Mouse (Mus musculus) ES-E14 (cell line): Measurements from ENCODE around the gene Chkb.

Experiments used
- CHD2 ChIP-seq: IDR thresholded peaks from 2 replicates; pipeline ENCODE4 v1.6.1; 2014; ENCODE audit warnings: mild to moderate bottlenecking, low read depth, low read length, inconsistent platforms
- HCFC1 ChIP-seq: IDR thresholded peaks from 2 replicates; pipeline ENCODE4 v1.6.1; 2012; ENCODE audit warnings: low read length, inconsistent platforms, borderline replicate concordance; ENCODE audit not compliant: insufficient read depth
- MAFK ChIP-seq: IDR thresholded peaks from 2 replicates; pipeline ENCODE4 v1.6.1; 2014; ENCODE audit warnings: mild to moderate bottlenecking, low read depth, low read length, inconsistent platforms; ENCODE audit not compliant: insufficient read depth
- ZC3H11A ChIP-seq: IDR thresholded peaks from 2 replicates; pipeline ENCODE4 v1.6.1; 2012; ENCODE audit warnings: low read depth, mild to moderate bottlenecking, inconsistent platforms, low read length, borderline replicate concordance

DNA sequence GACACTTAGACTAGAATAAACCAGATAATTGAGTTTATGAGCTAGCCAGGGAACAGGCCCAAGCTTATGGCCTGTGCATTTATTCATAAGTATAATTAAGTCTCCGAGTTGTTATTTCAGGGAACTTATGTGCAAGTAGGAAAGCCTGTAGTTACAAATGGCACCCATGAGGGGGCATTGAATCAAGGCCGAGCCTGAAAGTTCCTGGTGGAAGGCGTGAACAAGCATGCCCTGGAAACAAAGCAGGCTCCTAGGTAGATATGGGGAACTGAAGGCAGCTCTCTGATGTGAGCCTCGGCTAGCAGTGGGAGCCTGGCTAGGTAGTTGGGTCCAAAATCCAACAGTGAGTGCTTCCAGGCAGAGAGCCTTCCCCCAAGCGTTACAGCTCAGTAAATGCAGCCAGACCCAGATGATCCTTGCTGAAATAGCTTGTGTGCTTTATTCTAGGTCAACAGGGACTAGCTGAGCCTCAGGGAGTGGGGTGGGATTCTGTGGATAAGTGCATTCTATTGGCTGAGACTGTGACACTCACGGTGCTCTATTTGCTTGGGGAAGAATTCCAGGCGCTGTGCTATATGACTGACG is 12.9 kb upstream of the Chkb start:
- no peak for TF ChIP-seq CHD2
- TF ChIP-seq MAFK = no peak
- TF ChIP-seq HCFC1 = no peak
- no peak for TF ChIP-seq ZC3H11A
